Mouse (Mus musculus) skeletal muscle tissue, postnatal 0 days (tissue): ENCODE results near the gene 4930453N24Rik. TPM values are rescaled to one million over a fixed set of nuclear protein-coding genes. Genes with fewer than 3 reads are reported as not detected.

Experiments
- polyA plus RNA-seq: library from polyadenylated mRNA; unstranded; fragments of >200 nt; fragmentation: Nextera tagmentation; extraction: Ambion mirVana; gene quantifications from 2 replicates; pipeline ENCODE4 v1.2.1, GENCODE M21; 2015

The 4930453N24Rik gene
- 18.2 and 18.5 TPM in 2 replicates for polyA plus RNA-seq

GRCm38 (mm10) chr16:64770521-64771430 lies at the start of gene 4930453N24Rik:
TSS of gene 4930453N24Rik (minus strand) at chr16:64771161.

Other genes with a start within 250 kb of the 4930453N24Rik start
- gene Csnka2ip, start 168.8 kb downstream of the 4930453N24Rik start, polyA plus RNA-seq, result not detected in 2 replicates
- 2.5 and 2.6 TPM in 2 replicates for gene Zfp654, start 80.5 kb upstream of the 4930453N24Rik start, polyA plus RNA-seq
- 28.7 and 30.5 TPM in 2 replicates for gene Cggbp1, start 80.8 kb upstream of the 4930453N24Rik start, polyA plus RNA-seq